Mouse (Mus musculus) forebrain, embryonic 10.5 days (tissue): ENCODE results near the gene Pmm2. TPM values are rescaled to one million over a fixed set of nuclear protein-coding genes. Genes with fewer than 3 reads are reported as not detected.

Experiments used
- DNase-seq: peaks from one replicate; pipeline ENCODE4 v3.0.0-alpha.2; 2017; ENCODE audit warnings: low spot score; ENCODE audit errors: extremely low spot score
- H3K27ac ChIP-seq: fragments of 300-500 bp; sonication (generic); 2 replicates; pipeline ENCODE4 v1.5.1; 2016; ENCODE audit warnings: mild to moderate bottlenecking
- H3K27me3 ChIP-seq: fragments of 300-500 bp; sonication (generic); 2 replicates; pipeline ENCODE4 v1.6.1; 2016; ENCODE audit warnings: mild to moderate bottlenecking; ENCODE audit not compliant: poor library complexity, severe bottlenecking
- H3K36me3 ChIP-seq: fragments of 300-500 bp; sonication (generic); replicated peaks from 2 replicates; pipeline ENCODE4 v1.6.1; 2016; ENCODE audit warnings: mild to moderate bottlenecking, moderate library complexity
- H3K4me1 ChIP-seq: fragments of 300-500 bp; sonication (generic); 2 replicates; pipeline ENCODE4 v1.6.1; 2016
- H3K4me3 ChIP-seq: fragments of 300-500 bp; sonication (generic); 2 replicates; pipeline ENCODE4 v1.5.1; 2016; ENCODE audit warnings: mild to moderate bottlenecking, moderate library complexity
- H3K9me3 ChIP-seq: fragments of 300-500 bp; sonication (generic); 2 replicates; pipeline ENCODE4 v1.6.1; 2016; ENCODE audit warnings: mild to moderate bottlenecking, moderate library complexity
- WGBS: fragments of 180-500 bp; shearing (Covaris S2); methylation state at CpG from one replicate; pipeline ENCODE4 v1.1.7; 2016; 5-methylcytosine and 5-hydroxymethylcytosine counted together
- polyA plus RNA-seq: library from polyadenylated mRNA; unstranded; fragments of >200 nt; fragmentation: Nextera tagmentation; extraction: Ambion mirVana; gene quantifications from 2 replicates; pipeline ENCODE4 v1.2.1, GENCODE M21; 2016

The Pmm2 gene
- 49.8 and 54.4 TPM in 2 replicates for polyA plus RNA-seq

DNA sequence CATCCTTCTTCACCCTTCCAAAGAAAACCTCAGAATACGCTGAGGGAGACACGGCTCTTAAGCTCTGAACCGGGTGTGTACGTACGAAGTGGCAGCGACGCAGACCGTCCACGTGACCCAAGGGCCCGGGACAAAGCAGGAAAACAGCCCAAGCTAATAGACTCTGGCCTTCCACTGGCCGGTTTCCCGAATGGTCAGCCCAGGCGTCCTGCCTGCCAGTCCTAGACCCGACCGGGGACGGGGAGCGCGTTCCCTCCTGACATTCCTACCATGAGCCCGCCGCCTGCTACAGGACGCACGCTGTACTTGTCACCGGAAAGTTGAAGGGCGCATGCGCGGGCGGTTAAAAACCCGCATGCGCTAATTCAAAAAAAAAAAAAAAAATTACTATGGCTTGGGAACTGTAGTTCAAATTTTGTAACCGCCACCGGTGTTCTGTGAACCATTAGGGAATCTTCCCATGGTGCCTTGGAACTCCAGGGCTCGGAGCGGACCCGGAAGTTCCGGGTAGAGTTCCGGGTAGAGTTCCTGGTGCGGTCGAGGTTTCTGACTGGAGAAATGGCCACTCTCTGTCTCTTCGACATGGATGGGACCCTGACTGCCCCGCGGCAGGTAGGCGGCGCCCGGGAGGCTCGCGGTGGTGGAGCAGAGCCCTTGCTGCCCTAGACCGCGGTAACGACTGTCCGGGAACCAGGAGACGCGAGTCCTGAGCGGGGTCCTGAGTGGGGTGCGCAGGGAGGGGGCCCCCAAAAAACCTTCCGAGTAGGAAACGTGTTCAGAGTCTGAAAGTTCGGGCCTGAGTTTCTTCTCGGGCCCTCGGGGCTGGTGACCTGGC, at the start of gene Pmm2, which contains the start of gene Tmem186:
Gene Pmm2 (plus strand): TSS at position 458 of the 835 bp plus-strand sequence.
Gene Tmem186 (minus strand): TSS at position 496 of the 835 bp plus-strand sequence.
- Histone ChIP-seq H3K27ac (peak within 1 kb of the TSS; percentile 95), H3K36me3 (peaks cover 40% of the 10 kb centered on the region), H3K4me3 (peak within 1 kb of the TSS; percentile 83), H3K4me1 (peaks cover 32% of the 10 kb centered on the region), H3K27me3 (no peaks in the 10 kb centered on the region), H3K9me3 (no peaks in the 10 kb centered on the region)
- peak; percentile 82 for DNase-seq
- WGBS: under 1% methylated on average over 59 of the region's 59 CpGs

DNA sequence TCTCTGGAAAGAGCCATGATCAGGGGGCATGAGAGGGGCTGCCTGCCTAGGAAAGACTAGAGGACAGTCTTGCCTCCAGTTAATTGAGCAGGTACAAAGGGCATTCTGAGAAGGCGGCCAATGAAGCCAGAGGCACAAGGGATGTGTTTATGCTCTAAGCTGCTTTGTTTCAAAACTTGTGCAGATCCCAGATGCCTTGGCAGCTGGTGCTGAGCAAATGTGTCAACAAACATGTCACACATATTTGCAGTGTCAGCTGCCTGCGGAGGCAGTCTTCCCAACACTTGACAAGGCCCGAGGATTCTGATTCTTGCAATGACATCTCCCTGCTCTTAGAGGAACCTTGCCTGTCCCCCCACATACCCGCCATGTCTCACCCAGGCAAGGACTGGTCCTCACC, 42.1 kb upstream of the Pmm2 start:
- Histone ChIP-seq H3K27me3 (no peaks in the 10 kb centered on the region), H3K4me1 (no peaks in the 10 kb centered on the region), H3K4me3 (no peak overlapping the region), H3K27ac (no peak overlapping the region), H3K36me3 (no peaks in the 10 kb centered on the region), H3K9me3 (no peaks in the 10 kb centered on the region)
- 79% methylated on average over 4 of the region's 4 CpGs for WGBS
- DNase-seq: no peak

DNA sequence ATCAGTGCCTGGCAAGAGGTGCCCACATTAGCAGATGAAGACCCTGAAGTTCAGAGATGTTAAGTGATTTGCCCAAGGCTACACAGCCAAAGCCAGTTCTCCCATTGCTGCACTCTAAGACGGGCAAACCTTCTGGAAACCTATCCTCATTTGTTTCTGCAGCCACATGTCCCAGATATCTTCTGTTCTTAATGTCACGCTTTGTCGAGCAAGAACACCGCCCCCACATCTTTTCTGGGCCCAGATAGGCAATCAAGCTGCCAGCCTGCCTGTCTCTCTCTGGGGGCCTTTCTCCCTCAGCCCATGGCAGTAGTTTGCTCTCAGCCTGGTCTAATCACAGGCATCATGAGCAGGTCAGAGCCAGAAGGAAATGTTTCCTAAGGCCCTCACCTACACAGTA, 41.1 kb upstream of the Pmm2 start:
- Histone ChIP-seq H3K4me1 (no peaks in the 10 kb centered on the region), H3K9me3 (no peaks in the 10 kb centered on the region), H3K36me3 (no peaks in the 10 kb centered on the region), H3K27me3 (no peaks in the 10 kb centered on the region), H3K4me3 (no peak overlapping the region), H3K27ac (no peak overlapping the region)
- DNase-seq: no peak
- WGBS: 84% methylated on average over 4 of the region's 4 CpGs

DNA sequence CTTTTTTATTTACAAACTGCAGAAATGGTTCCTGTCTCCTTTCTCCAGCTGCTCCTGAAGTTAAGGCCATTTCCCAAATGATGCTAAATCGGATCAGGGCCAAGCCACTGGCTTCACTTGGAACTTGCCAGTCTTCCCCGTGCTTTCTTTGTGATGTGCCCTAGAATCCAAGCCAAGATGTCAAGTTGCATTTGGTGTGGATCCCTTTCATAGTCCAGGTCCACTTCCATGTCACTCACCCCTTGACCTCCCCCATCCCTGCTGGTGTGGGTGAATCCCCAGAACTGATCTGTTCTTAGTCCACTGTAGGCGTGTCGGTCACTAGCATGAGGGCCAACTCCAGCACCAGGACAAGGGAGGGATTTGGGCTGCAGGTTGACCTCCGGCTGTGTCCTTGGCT, 40.0 kb upstream of the Pmm2 start:
- Histone ChIP-seq H3K4me1 (no peaks in the 10 kb centered on the region), H3K4me3 (no peak overlapping the region), H3K27ac (no peak overlapping the region), H3K36me3 (no peaks in the 10 kb centered on the region), H3K27me3 (no peaks in the 10 kb centered on the region), H3K9me3 (no peaks in the 10 kb centered on the region)
- DNase-seq: no peak
- 87% methylated on average over 5 of the region's 5 CpGs for WGBS

DNA sequence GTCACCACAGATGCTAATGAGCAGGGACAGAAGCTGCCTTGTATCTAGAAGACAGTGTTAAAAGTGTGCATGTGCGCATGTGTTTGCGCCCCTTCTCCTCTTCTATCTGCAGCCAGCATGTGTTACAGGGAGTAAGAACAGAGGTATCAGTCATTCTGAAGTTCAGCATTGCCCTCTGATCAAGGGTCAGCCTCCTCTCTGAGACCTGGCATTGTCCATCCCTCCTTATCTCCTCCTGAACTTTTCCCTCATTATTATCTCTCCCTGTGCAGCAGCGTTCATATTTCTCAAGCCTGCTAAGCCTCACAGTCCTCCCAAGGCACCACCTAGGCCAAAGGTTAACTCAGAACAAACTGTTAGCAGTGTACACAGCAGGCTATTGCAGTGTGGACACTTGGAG, 33.7 kb upstream of the Pmm2 start:
- no peaks in the 10 kb centered on the region for H3K36me3 ChIP-seq
- no peaks in the 10 kb centered on the region for H3K4me1 ChIP-seq
- H3K27ac ChIP-seq: no peak overlapping the region
- H3K4me3 ChIP-seq: no peak overlapping the region
- H3K27me3 ChIP-seq: no peaks in the 10 kb centered on the region
- DNase-seq: no peak
- no peaks in the 10 kb centered on the region for H3K9me3 ChIP-seq
- WGBS: 92% methylated on average over 3 of the region's 3 CpGs

DNA sequence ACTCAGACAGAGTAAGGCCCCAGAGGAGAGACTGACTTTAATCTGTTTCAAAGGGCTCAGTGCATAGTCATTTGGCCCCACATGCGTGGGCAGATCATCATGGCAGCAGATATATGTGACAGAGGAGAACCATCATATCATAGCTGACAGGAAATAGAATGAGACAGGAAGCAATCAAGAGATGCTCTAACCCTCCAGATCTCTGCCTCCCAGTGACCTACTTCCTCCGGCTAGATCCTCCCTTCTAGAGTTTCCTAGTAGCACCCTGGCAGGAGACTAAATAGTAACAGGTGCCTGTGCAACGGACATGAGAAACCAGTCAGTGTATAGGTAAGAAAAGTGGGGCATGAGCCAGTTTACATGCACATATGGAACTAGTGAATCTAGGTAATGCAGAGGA, 27.1 kb upstream of the Pmm2 start:
- H3K27me3 ChIP-seq: no peaks in the 10 kb centered on the region
- no peak overlapping the region for H3K27ac ChIP-seq
- no peaks in the 10 kb centered on the region for H3K9me3 ChIP-seq
- DNase-seq: no peak
- H3K36me3 ChIP-seq: no peaks in the 10 kb centered on the region
- no peak overlapping the region for H3K4me3 ChIP-seq
- 83% methylated on average over 3 of the region's 3 CpGs for WGBS
- no peaks in the 10 kb centered on the region for H3K4me1 ChIP-seq

DNA sequence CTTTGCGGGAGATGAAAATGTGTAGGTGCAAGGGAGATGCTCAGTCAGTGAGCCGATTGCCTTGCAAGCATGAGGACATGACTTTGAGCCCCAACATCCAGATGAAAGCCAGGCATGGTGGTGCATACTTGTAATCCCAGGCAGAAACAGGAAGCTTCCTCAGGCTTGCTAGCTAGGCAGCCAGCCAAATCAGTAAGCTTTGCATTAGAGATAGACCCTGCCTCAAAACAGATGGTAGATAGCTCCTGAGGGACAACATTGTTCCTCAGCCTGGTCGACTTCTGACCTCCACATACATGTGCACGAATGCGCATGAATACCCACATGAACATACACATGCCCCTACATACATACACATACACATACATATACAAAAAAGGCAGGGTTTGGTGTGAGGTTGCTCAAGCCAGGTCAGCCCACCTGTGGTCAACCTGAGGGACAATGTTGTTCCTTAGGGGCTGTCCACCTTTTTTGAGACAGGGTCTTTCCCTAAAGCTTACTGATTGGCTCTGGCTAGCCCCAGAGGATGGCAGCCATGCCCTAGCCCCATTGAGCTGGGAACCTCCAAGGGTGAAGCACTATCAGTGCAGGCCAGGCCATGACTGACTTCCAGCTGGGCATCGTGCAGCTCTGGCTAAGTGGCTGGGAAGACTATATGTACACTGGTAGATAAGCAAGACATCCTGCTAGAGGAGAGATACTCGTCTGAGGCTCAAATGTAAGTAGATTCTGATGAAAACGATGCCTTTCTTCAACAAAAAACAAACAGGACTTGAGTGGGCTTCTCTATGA, 25.1 kb upstream of the Pmm2 start:
- no peak for DNase-seq
- Histone ChIP-seq H3K27me3 (no peaks in the 10 kb centered on the region), H3K36me3 (no peaks in the 10 kb centered on the region), H3K4me3 (no peak overlapping the region), H3K27ac (no peak overlapping the region), H3K9me3 (no peaks in the 10 kb centered on the region), H3K4me1 (no peaks in the 10 kb centered on the region)
- 91% methylated on average over 8 of the region's 8 CpGs for WGBS

DNA sequence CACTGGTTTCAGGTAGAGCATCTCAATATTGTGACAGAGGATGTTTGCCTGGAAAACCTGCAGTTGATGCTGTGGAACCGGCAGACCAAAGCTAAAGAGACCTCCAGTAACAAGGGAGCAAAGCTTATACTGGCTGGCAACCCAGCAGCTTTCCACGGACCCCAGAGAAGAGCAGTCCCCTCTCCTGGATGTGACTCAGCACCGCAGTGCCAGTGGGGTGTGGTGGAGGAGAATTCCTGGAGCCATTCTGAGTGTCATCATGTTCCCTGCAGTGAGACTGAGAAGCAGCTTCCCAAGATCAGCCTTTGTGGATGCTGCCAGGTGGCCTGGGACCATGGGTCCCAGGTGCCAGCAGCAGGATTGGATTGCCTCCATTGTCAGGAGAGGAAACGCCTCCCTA, 24.4 kb upstream of the Pmm2 start:
- Histone ChIP-seq H3K36me3 (no peaks in the 10 kb centered on the region), H3K9me3 (no peaks in the 10 kb centered on the region), H3K27me3 (no peaks in the 10 kb centered on the region), H3K4me3 (no peak overlapping the region), H3K4me1 (no peaks in the 10 kb centered on the region), H3K27ac (no peak overlapping the region)
- WGBS: 85% methylated on average over 4 of the region's 4 CpGs
- no peak for DNase-seq

DNA sequence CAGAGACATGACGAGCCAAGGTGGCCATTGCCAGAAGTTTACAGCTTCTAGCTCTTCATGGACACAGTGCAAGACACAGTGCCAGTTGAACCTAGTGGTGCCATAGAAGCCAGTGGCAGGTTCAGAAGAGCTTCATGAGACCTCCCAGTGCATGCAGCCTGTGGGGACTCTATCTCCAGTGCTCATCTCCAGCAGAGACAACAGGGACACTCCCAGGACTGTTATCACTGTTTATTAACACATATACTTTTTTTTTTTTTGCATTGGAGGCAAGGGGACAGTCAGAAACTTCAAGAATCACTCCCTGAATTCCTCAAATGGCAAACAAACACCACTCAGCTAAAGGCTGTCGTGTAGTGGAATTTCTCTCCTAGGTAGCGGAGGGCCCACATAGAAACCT, 24.0 kb upstream of the Pmm2 start:
- Histone ChIP-seq H3K4me3 (no peak overlapping the region), H3K27ac (no peak overlapping the region), H3K27me3 (no peaks in the 10 kb centered on the region), H3K4me1 (no peaks in the 10 kb centered on the region), H3K36me3 (no peaks in the 10 kb centered on the region), H3K9me3 (no peaks in the 10 kb centered on the region)
- DNase-seq: no peak
- 86% methylated on average over 3 of the region's 3 CpGs for whole genome bisulfite sequencing

DNA sequence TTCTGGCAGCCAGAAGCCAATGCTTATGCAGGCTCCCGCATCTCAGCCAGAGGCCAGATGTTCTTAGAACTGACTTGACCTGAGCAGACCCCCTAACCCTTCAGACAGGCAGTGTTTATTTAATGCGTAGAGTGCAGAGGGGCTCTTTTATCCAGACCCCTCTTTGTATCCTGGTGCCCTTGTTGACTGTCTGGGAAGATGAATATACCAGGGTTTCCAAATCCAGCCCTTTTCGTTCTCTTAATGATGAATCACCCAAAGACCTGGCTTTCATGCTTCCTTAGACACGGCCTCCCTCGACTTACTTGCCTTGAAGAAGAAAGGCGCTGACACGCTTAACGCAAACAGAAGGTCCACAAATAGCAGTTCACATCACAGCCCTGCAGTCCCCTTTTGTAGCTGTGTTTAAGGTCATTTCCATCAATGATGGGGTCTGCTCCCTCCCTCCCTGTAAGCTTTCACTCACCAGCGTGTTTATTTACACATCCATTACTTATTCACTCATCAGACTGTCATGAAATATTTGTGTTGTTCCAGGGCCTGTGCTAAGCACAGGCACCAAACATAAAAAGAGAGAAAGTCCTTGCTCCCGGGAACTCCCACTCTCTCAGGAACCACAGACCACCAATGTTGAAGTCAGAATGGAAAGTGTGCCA, 17.7 kb upstream of the Pmm2 start:
- H3K4me1 ChIP-seq: peaks cover 14% of the 10 kb centered on the region
- no peaks in the 10 kb centered on the region for H3K36me3 ChIP-seq
- peaks cover 5% of the 10 kb centered on the region; the same call in 1 of the 2 replicates for H3K9me3 ChIP-seq
- DNase-seq: no peak
- H3K27me3 ChIP-seq: no peaks in the 10 kb centered on the region
- no peak overlapping the region for H3K27ac ChIP-seq
- 68% methylated on average over 10 of the region's 10 CpGs for WGBS
- no peak overlapping the region for H3K4me3 ChIP-seq

DNA sequence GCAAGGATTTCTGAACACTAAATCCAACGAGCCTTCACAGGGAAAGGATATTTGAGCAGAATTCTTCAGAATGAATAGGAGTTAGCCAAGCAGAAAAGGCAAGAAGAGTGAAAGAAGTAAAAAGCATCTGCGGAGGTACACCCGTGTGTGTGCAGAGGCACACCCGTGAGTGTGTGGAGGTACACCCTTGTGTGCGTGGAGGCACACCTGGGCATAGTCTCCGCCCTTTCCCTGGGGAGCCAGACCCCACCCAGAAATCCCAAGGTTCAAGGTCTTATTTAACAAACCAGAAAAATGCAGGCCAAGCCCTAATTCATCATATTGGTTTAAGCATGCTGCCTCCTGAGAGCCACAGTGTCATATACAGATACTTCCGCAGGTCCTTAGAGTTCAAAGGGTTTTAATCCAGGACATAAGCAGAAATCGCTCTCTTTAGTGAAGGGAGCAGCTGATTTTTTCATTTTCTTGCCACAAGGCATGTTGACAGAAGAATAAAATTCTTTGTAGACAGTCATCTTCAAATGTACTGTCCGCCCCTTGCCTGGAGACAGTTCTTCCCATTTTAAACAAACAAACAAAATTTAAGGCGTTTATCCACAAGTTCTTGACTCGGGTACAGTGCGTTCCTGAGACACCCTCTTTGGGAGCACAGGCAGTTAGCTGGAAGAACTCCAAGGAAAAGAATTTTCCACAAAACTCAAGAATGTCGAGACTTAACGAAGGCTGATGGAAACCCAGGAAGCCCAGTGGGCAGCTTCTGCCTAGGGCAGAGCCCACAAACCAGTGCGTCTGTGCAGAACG, 17.0 kb upstream of the Pmm2 start:
- Histone ChIP-seq H3K4me3 (no peak overlapping the region), H3K4me1 (peaks cover 14% of the 10 kb centered on the region), H3K9me3 (peaks cover 5% of the 10 kb centered on the region; the same call in 1 of the 2 replicates), H3K27ac (no peak overlapping the region), H3K36me3 (no peaks in the 10 kb centered on the region), H3K27me3 (no peaks in the 10 kb centered on the region)
- DNase-seq: no peak
- WGBS: 88% methylated on average over 16 of the region's 16 CpGs

DNA sequence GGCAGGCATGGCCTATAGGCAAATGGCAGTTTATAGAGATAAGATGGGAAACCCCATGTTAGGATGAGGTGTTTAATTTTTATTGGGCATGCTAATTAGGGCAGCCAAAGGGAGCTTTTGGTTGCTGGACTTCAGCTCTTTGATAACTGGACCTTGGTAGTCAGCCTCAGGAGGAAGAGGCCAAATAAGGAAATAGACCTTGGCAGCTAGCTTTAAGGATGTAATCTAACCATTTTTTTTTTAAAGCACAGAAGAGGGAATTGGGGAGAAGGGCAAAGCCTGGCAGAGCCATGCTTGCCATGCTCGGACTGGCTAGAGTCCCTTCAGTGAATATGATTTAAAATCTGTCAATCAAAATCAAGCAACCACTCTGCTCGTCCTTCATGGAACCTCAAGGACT, 7.1 kb upstream of the Pmm2 start:
- Histone ChIP-seq H3K27me3 (no peaks in the 10 kb centered on the region), H3K27ac (no peak overlapping the region), H3K36me3 (peaks cover 40% of the 10 kb centered on the region), H3K4me3 (no peak overlapping the region), H3K4me1 (peaks cover 3% of the 10 kb centered on the region; the same call in 1 of the 2 replicates), H3K9me3 (no peaks in the 10 kb centered on the region)
- 90% methylated on average over 2 of the region's 2 CpGs for WGBS
- DNase-seq: no peak
